Mouse (Mus musculus): ENCODE measurements around the gene Fcmr. TPM values are rescaled to one million over a fixed set of nuclear protein-coding genes. Genes with fewer than 3 reads are reported as not detected.

Gene Fcmr
- 0.52 and 2.0 TPM in 2 replicates for polyA plus RNA-seq (2015; fragmentation: Nextera tagmentation; extraction: Ambion mirVana)

DNA sequence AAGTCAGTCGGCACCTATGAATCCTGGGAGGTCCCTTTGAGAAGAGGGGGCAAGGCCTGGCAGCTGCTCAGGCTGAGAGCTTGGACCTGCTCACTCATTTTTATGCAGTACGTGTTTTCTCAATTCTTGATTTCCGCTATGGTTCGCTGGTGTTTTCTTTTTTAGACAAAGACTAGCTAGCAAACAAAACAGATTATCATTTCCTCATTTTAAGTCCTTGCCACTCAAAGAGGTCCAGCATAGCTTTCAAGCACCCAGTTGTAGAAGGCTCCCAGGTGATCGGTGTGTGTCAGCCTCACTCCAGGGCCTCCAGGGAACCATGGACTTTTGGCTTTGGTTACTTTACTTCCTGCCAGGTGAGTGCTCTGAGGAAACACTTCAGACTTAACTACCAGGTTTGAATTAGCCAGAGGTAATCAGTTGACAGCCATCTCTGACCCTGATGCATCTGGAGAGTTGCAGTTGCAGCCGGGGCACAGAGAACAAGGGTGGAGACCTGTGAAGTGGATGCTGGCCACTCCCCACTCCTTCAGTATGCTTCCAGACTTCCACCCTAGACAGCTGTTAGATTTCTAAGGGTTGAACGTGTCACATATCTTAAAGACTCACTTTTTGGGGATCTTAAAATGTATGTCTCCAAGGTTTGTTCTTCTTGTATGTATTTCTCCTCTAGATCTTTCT, at the start of gene Fcmr:
Fcmr (plus strand) TSS at position 129 of the 681 bp plus-strand sequence.
- H3K36me3 ChIP-seq (ENCODE audit: control insufficient read depth, insufficient read depth), result no peaks in the 10 kb centered on the region
- H3K27me3 ChIP-seq (replicated peaks; ENCODE audit: control insufficient read depth, insufficient read depth, low read length), result no peaks in the 10 kb centered on the region
- no peak for TF ChIP-seq CTCF (IDR thresholded peaks at IDR 0.05; ENCODE audit: low read depth)
- peaks cover 4% of the 10 kb centered on the region; the same call in 1 of the 2 replicates for H3K4me1 ChIP-seq (replicated peaks; ENCODE audit: control insufficient read depth, insufficient read depth, low read length)
- H3K9ac ChIP-seq (ENCODE audit: low read depth, low read length), result no peak within 1 kb of the TSS
- H3K4me2 ChIP-seq (replicated peaks; ENCODE audit: low read depth), result no peak within 1 kb of the TSS
- WGBS, result 71% methylated on average over 7 of the region's 7 CpGs
- H3K9me3 ChIP-seq (ENCODE audit: control insufficient read depth), result no peaks in the 10 kb centered on the region
- ATAC-seq, result peak; percentile 45
- H3K4me3 ChIP-seq (ENCODE audit: low read depth, low read length), result no peak within 1 kb of the TSS
- no peak within 1 kb of the TSS for H3K27ac ChIP-seq (ENCODE audit: low read depth, low read length)

DNA sequence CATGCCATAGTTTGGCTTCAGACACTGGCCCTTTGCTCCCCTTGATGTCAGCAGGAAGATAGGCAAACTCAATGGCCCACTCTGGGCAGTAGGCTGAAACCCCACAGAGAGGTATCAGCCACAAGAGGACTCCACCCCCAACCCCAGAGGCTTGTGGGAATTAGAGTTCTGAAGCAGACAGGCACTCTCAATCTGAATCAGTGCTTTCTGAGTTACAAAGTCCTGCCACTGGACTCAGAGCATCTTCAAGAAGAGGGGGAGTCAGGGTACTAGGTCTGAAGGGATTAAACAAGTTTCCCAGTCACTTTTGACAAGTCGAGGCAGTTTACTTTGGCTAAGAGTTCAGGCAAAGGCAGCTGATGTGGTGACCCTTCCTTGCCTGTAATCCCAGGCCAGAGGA, 45.7 kb upstream of the Fcmr start:
- Histone ChIP-seq H3K27me3 (replicated peaks; ENCODE audit: control insufficient read depth, insufficient read depth, low read length) (no peaks in the 10 kb centered on the region), H3K4me3 (ENCODE audit: low read depth, low read length) (no peak overlapping the region), H3K4me1 (replicated peaks; ENCODE audit: control insufficient read depth, insufficient read depth, low read length) (0 out of 2 replicates have a peak, but pooled peaks cover 6% of the 10 kb centered on the region), H3K27ac (ENCODE audit: low read depth, low read length) (0 out of 2 replicates have a peak overlapping the region, but pooled peaks have one; percentile 22), H3K4me2 (replicated peaks; ENCODE audit: low read depth) (no peak overlapping the region), H3K36me3 (ENCODE audit: control insufficient read depth, insufficient read depth) (no peaks in the 10 kb centered on the region), H3K9me3 (ENCODE audit: control insufficient read depth) (no peaks in the 10 kb centered on the region), H3K9ac (ENCODE audit: low read depth, low read length) (no peak overlapping the region)
- no peak for ATAC-seq
- 83% methylated on average over 1 of the region's 1 CpGs for WGBS
- TF ChIP-seq CTCF (IDR thresholded peaks at IDR 0.05; ENCODE audit: low read depth), result no peak

DNA sequence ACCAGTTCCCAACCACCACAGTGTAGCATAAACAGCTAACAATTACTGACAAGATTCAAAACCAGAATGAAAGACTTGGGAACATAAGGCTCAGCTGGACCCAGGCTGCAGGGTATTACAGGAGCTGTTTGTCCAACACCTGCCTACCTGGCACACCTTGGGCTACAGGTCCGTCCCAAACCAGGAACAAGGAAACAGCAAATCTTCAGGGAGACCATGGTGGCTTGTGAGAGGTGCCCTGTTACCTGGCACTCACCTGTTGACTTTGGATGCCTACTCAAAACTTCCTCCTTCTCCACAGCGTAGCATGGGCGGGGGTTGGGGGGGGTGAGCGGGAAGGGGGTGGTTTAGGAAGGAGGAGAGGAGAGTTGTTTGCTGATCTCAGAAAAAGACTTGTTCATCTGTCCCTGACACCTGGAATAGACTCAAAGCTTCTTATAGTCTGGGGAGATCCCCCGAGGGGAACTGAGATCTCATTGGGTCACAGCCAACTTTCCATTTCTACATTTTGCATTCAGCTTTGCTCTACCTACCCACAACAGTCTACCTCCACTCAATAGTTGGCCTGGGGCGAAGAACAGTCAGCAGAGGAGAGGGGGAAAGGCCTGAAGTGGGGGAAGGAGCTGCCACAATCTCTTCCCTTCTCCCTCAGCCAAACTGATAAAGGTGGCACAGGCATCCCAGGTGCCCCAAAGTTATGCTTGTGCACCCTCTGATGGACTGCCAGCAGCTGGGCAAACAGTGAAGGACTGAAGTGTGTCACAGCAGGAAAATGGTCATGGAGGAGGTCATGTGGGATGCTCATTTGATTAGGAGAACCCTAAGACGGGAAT, 44.9 kb upstream of the Fcmr start:
- 0 out of 2 replicates have a peak overlapping the region, but pooled peaks have one; percentile 22 for H3K27ac ChIP-seq (ENCODE audit: low read depth, low read length)
- TF ChIP-seq CTCF (IDR thresholded peaks at IDR 0.05; ENCODE audit: low read depth), result no peak
- no peaks in the 10 kb centered on the region for H3K9me3 ChIP-seq (ENCODE audit: control insufficient read depth)
- peak; percentile 89 for ATAC-seq
- no peak overlapping the region for H3K4me2 ChIP-seq (replicated peaks; ENCODE audit: low read depth)
- no peak overlapping the region for H3K4me3 ChIP-seq (ENCODE audit: low read depth, low read length)
- no peaks in the 10 kb centered on the region for H3K36me3 ChIP-seq (ENCODE audit: control insufficient read depth, insufficient read depth)
- no peak overlapping the region for H3K9ac ChIP-seq (ENCODE audit: low read depth, low read length)
- 0 out of 2 replicates have a peak, but pooled peaks cover 6% of the 10 kb centered on the region for H3K4me1 ChIP-seq (replicated peaks; ENCODE audit: control insufficient read depth, insufficient read depth, low read length)
- WGBS, result 47% methylated on average over 7 of the region's 7 CpGs
- H3K27me3 ChIP-seq (replicated peaks; ENCODE audit: control insufficient read depth, insufficient read depth, low read length), result no peaks in the 10 kb centered on the region

DNA sequence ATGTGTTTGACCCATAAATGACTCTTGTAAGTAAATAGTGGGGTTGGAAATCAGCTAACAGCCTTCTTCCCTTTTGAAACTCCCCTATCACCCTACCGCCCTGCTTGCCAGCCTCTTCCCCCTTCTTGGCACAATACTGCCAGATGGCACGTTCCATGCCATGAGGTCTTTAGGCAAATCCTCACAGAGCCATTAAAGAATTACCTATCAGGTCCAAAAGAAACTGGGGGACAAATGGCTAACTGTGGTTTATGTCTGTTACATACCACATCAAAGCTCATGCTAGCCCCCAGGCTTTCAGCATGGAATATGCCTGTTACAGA, 44.4 kb upstream of the Fcmr start:
- no peak overlapping the region for H3K9ac ChIP-seq (ENCODE audit: low read depth, low read length)
- ATAC-seq, result no peak; the same call in 1 of the 2 replicates
- H3K4me3 ChIP-seq (ENCODE audit: low read depth, low read length), result no peak overlapping the region
- 0 out of 2 replicates have a peak, but pooled peaks cover 9% of the 10 kb centered on the region for H3K4me1 ChIP-seq (replicated peaks; ENCODE audit: control insufficient read depth, insufficient read depth, low read length)
- peak overlapping the region; percentile 36; the same call in 1 of the 2 replicates for H3K27ac ChIP-seq (ENCODE audit: low read depth, low read length)
- H3K27me3 ChIP-seq (replicated peaks; ENCODE audit: control insufficient read depth, insufficient read depth, low read length), result no peaks in the 10 kb centered on the region
- WGBS, result 60% methylated on average over 2 of the region's 2 CpGs
- TF ChIP-seq CTCF (IDR thresholded peaks at IDR 0.05; ENCODE audit: low read depth), result no peak
- no peaks in the 10 kb centered on the region for H3K9me3 ChIP-seq (ENCODE audit: control insufficient read depth)
- no peaks in the 10 kb centered on the region for H3K36me3 ChIP-seq (ENCODE audit: control insufficient read depth, insufficient read depth)
- no peak overlapping the region for H3K4me2 ChIP-seq (replicated peaks; ENCODE audit: low read depth)

DNA sequence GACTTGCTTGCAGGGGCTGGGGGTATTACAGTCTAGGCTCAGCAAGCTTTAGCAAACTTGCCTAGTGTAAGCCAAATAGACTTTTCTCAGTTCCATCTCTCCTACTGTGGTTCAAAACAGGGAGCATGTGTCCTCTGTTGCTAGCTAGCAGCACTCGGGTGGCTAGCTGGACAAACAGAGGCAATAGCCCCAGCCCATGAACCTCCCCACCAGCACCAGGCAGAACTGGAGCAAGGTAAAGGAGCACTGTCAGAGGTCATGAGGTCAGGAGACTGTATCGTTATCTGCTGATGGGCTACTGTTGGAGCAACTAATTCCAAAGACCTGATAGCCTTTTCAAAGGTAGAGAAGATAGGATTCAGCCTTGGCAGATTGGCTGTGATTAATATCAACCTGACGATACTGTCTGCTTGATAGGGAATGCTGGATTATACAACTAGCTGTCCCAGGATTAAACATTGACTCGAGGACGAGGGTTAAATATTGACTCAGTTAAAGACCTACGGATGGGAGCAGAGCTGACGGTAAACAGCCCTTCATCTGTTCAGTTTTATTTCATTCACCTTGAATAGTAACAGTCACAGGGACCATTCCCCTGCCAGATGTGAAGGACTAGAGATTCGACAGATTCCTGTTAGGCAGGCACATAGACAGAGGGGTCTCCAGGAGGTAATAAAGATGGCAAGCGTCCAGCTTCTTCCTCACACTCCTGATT, 43.4 kb upstream of the Fcmr start:
- H3K4me1 ChIP-seq (replicated peaks; ENCODE audit: control insufficient read depth, insufficient read depth, low read length), result 0 out of 2 replicates have a peak, but pooled peaks cover 10% of the 10 kb centered on the region
- H3K9me3 ChIP-seq (ENCODE audit: control insufficient read depth), result no peaks in the 10 kb centered on the region
- 28% methylated on average over 9 of the region's 9 CpGs for WGBS
- no peak overlapping the region for H3K4me3 ChIP-seq (ENCODE audit: low read depth, low read length)
- H3K27me3 ChIP-seq (replicated peaks; ENCODE audit: control insufficient read depth, insufficient read depth, low read length), result no peaks in the 10 kb centered on the region
- no peak overlapping the region for H3K9ac ChIP-seq (ENCODE audit: low read depth, low read length)
- H3K4me2 ChIP-seq (replicated peaks; ENCODE audit: low read depth), result no peak overlapping the region
- no peak for TF ChIP-seq CTCF (IDR thresholded peaks at IDR 0.05; ENCODE audit: low read depth)
- peak; percentile 32 for ATAC-seq
- no peaks in the 10 kb centered on the region for H3K36me3 ChIP-seq (ENCODE audit: control insufficient read depth, insufficient read depth)
- peak overlapping the region; percentile 36 for H3K27ac ChIP-seq (ENCODE audit: low read depth, low read length)

DNA sequence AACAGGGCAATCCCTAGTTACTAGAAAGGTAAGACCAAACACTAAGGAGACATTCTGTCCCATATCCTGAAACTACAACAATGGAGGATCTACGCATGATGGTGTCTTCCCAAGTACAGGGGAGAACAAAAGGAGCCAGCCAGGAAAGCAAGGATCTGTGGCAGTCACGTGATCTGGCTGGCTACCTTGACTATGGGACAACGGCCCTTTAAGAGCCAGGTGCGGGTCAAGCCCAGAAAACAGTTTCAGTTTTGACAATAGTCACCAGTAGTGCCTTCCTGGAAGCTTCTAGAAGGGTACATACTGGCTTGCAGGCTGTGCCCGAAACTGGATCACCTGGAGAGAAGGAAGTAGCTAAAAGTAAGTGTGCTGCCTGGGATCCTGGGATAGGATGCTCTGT, 39.0 kb upstream of the Fcmr start, which contains the start of gene Pigr:
Pigr (plus strand) TSS at position 237 of the 400 bp plus-strand sequence.
- Histone ChIP-seq H3K27ac (ENCODE audit: low read depth, low read length) (no peak within 1 kb of the TSS), H3K9ac (ENCODE audit: low read depth, low read length) (no peak within 1 kb of the TSS), H3K4me1 (replicated peaks; ENCODE audit: control insufficient read depth, insufficient read depth, low read length) (0 out of 2 replicates have a peak, but pooled peaks cover 10% of the 10 kb centered on the region), H3K27me3 (replicated peaks; ENCODE audit: control insufficient read depth, insufficient read depth, low read length) (no peaks in the 10 kb centered on the region), H3K4me3 (ENCODE audit: low read depth, low read length) (peak within 1 kb of the TSS; percentile 11; the same call in 1 of the 2 replicates), H3K36me3 (ENCODE audit: control insufficient read depth, insufficient read depth) (no peaks in the 10 kb centered on the region), H3K9me3 (ENCODE audit: control insufficient read depth) (no peaks in the 10 kb centered on the region), H3K4me2 (replicated peaks; ENCODE audit: low read depth) (peak within 1 kb of the TSS; percentile 40)
- ATAC-seq, result peak; percentile 52
- TF ChIP-seq CTCF (IDR thresholded peaks at IDR 0.05; ENCODE audit: low read depth), result no peak
- WGBS, result 66% methylated on average over 5 of the region's 5 CpGs

Data from intestine, postnatal 0 days (tissue).